Mouse (Mus musculus): ENCODE measurements at regions not wholly inside any gene's neighbourhood (a gene's known extent, or its start where the extent isn't known, plus 50 kb on each side); places are given as distances from the start of the nearest gene placed in this dataset.

DNA sequence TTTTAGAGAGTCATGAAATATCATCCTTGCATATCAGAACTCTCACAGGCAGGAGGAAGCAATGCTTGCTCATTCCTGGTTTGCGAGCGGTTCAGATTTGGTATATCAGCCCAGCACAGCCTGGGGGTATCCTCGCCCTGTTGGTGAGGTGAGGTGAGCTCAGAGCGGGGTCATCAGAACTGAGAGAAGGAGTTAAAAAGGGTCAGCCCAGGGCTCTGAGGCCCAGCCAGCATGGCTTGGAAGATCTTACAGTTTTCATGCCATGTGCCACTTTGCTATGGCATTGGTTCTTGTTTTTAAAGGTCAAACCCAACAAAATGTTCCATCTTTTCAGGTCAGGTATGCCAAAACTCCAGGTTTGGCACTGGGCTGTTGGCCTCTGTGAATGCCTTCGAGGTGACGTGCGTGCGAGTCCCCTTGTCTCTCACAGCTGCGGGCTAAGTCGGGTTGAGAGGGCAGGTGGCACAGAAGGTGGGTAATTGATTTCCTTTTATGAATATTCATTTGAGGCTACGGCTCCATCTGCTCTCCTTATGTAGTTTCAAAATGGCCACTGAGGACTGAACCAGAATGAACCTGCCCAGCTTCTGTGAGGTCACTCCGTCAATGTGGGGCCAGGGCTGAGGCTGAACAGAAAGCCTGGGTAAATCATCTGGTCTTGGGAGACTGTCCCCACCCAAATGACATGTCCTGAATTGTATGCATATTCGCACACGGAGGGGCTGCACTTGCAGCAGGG, 86.3 kb downstream of the Hhipl2 start:
- H3K36me3 ChIP-seq (ENCODE audit: control insufficient read depth in 1 of 2, insufficient read depth in 2 of 2, low read length in 2 of 2), result no peaks in the 10 kb centered on the region
- TF ChIP-seq ZMIZ1 (IDR thresholded peaks at IDR 0.05; ENCODE audit: low read depth, low read length), result no peak
- TF ChIP-seq CHD1 (IDR thresholded peaks at IDR 0.05; ENCODE audit: low read depth, low read length), result no peak
- no peak for TF ChIP-seq JUND (IDR thresholded peaks at IDR 0.05; ENCODE audit: low read depth, low read length)
- TF ChIP-seq KAT2A (conservative IDR thresholded peaks at IDR 0.05; ENCODE audit: low read depth, low read length), result no peak
- TF ChIP-seq RCOR1 (IDR thresholded peaks at IDR 0.05; ENCODE audit: low read depth, low read length), result no peak
- TF ChIP-seq POLR2AphosphoS2 (IDR thresholded peaks at IDR 0.05; ENCODE audit: low read length), result no peak
- no peak for TF ChIP-seq ZNF384 (IDR thresholded peaks at IDR 0.05; ENCODE audit: low read depth, low read length)
- TF ChIP-seq MAFK (IDR thresholded peaks at IDR 0.05; ENCODE audit: borderline replicate concordance, low read depth, low read length), result no peak
- no peak for TF ChIP-seq MEF2A (IDR thresholded peaks at IDR 0.05; ENCODE audit: extremely low read depth, insufficient replicate concordance, low read depth, low read length, poor library complexity, severe bottlenecking)
- no peak for TF ChIP-seq ELF1 (IDR thresholded peaks at IDR 0.05; ENCODE audit: low read depth, low read length)
- no peak for TF ChIP-seq CTCF (IDR thresholded peaks at IDR 0.05 in 2 of 3, conservative IDR thresholded peaks at IDR 0.05 in 1 of 3; ENCODE audit: control insufficient read depth in 1 of 3, insufficient read depth in 1 of 3, low read depth in 2 of 3, low read length in 3 of 3, poor library complexity in 1 of 3, severe bottlenecking in 1 of 3)
- no peak for TF ChIP-seq MYC (IDR thresholded peaks at IDR 0.05; ENCODE audit: low read depth, low read length)
- no peak for TF ChIP-seq BHLHE40 (IDR thresholded peaks at IDR 0.05; ENCODE audit: borderline replicate concordance, low read depth, low read length)
- TF ChIP-seq USF2 (IDR thresholded peaks at IDR 0.05; ENCODE audit: borderline replicate concordance in 1 of 2, insufficient read depth in 1 of 2, low read depth in 1 of 2, low read length in 2 of 2), result no peak
- TF ChIP-seq ETS1 (IDR thresholded peaks at IDR 0.05; ENCODE audit: low read depth, low read length), result no peak
- TF ChIP-seq NELFE (IDR thresholded peaks at IDR 0.05; ENCODE audit: low read depth, low read length), result no peak
- no peak for TF ChIP-seq MAX (IDR thresholded peaks at IDR 0.05; ENCODE audit: low read length)
- no peak for TF ChIP-seq MYB (IDR thresholded peaks at IDR 0.05; ENCODE audit: low read depth, low read length)
- no peak for TF ChIP-seq TAL1 (IDR thresholded peaks at IDR 0.05; ENCODE audit: low read length)
- no peak for TF ChIP-seq CHD2 (IDR thresholded peaks at IDR 0.05; ENCODE audit: low read length)

DNA sequence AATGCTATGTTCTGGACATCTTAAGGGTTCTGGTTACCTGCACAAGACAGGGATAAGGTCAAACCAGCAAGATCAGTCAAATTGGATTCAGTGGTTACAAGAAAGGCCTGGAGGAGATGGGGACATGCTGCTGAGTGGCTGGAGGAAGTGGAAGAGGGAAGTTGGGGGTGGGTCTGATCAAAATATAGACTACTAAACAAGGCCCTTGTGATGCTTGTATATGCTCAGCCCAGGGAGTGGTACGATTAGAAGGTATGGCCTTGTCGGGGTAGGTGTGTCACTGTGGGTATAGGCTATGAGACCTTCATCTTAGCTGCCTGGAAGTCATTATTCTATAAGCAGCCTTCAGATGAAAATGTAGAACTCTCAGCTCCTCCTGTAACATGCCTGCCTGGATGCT, 89.9 kb downstream of the Hhipl2 start:
- no peaks in the 10 kb centered on the region for H3K27me3 ChIP-seq (ENCODE audit: control insufficient read depth in 1 of 2, insufficient read depth in 2 of 2, low read length in 2 of 2)
- H3K9ac ChIP-seq (ENCODE audit: control insufficient read depth, low read depth, low read length, poor library complexity, severe bottlenecking), result no peak overlapping the region
- TF ChIP-seq POLR2AphosphoS2 (IDR thresholded peaks at IDR 0.05; ENCODE audit: low read length), result no peak
- TF ChIP-seq E2F4 (IDR thresholded peaks at IDR 0.05; ENCODE audit: borderline replicate concordance, low read depth, low read length), result no peak
- TF ChIP-seq CTCF (IDR thresholded peaks at IDR 0.05 in 2 of 3, conservative IDR thresholded peaks at IDR 0.05 in 1 of 3; ENCODE audit: control insufficient read depth in 1 of 3, insufficient read depth in 1 of 3, low read depth in 2 of 3, low read length in 3 of 3, poor library complexity in 1 of 3, severe bottlenecking in 1 of 3), result no peak
- TF ChIP-seq RCOR1 (IDR thresholded peaks at IDR 0.05; ENCODE audit: low read depth, low read length), result no peak
- no peak for TF ChIP-seq USF1 (IDR thresholded peaks at IDR 0.05; ENCODE audit: low read depth, low read length)
- TF ChIP-seq ZMIZ1 (IDR thresholded peaks at IDR 0.05; ENCODE audit: low read depth, low read length), result no peak
- no peak for TF ChIP-seq TCF12 (IDR thresholded peaks at IDR 0.05; ENCODE audit: low read depth, low read length)
- no peak for TF ChIP-seq MYB (IDR thresholded peaks at IDR 0.05; ENCODE audit: low read depth, low read length)
- H3K27ac ChIP-seq (ENCODE audit: control insufficient read depth, low read depth, low read length), result no peak overlapping the region
- H3K4me3 ChIP-seq (ENCODE audit: control insufficient read depth in 1 of 2, insufficient read depth in 1 of 2, low read depth in 2 of 2, low read length in 2 of 2), result no peak overlapping the region
- DNase-seq (ENCODE audit: low read depth, low spot score), result no peak
- peaks cover 0 to 6% of the 10 kb centered on the region in 2 experiments; a peak in 2 of 4 replicates for H3K36me3 ChIP-seq (ENCODE audit: control insufficient read depth in 1 of 2, insufficient read depth in 2 of 2, low read length in 2 of 2)
- no peaks in the 10 kb centered on the region for H3K9me3 ChIP-seq (replicated peaks; ENCODE audit: insufficient read depth, low read length)
- H3K79me2 ChIP-seq (ENCODE audit: control insufficient read depth, insufficient read depth, low read length, poor library complexity), result no peaks in the 10 kb centered on the region
- H3K4me1 ChIP-seq (ENCODE audit: control insufficient read depth in 1 of 2, insufficient read depth in 2 of 2, low read length in 2 of 2), result peaks cover 3% of the 10 kb centered on the region in 2 experiments; a peak in 2 of 4 replicates

More for the DNA sequence above, 86.3 kb downstream of the Hhipl2 start:
- Histone ChIP-seq H3K27me3 (ENCODE audit: control insufficient read depth in 1 of 2, insufficient read depth in 2 of 2, low read length in 2 of 2) (no peaks in the 10 kb centered on the region), H3K9me3 (replicated peaks; ENCODE audit: insufficient read depth, low read length) (no peaks in the 10 kb centered on the region), H3K4me1 (ENCODE audit: control insufficient read depth in 1 of 2, insufficient read depth in 2 of 2, low read length in 2 of 2) (no peaks in the 10 kb centered on the region), H3K27ac (ENCODE audit: control insufficient read depth, low read depth, low read length) (no peak overlapping the region), H3K79me2 (ENCODE audit: control insufficient read depth, insufficient read depth, low read length, poor library complexity) (no peaks in the 10 kb centered on the region), H3K4me3 (ENCODE audit: control insufficient read depth in 1 of 2, insufficient read depth in 1 of 2, low read depth in 2 of 2, low read length in 2 of 2) (no peak overlapping the region), H3K9ac (ENCODE audit: control insufficient read depth, low read depth, low read length, poor library complexity, severe bottlenecking) (no peak overlapping the region)
- no peak for DNase-seq (ENCODE audit: low read depth, low spot score)

All from MEL (cell line).